Mouse (Mus musculus) ES-Bruce4 (cell line): ENCODE measurements around the gene Lta.

ENCODE experiments used
- CTCF ChIP-seq: IDR thresholded peaks from one replicate; pipeline ENCODE4 v1.8.1; 2011; ENCODE audit warnings: low read depth, low read length
- EP300 ChIP-seq: IDR thresholded peaks from 2 replicates; pipeline ENCODE4 v1.6.1; 2011; ENCODE audit warnings: low read depth, low read length; ENCODE audit not compliant: insufficient read depth
- POLR2A ChIP-seq: IDR thresholded peaks from one replicate; pipeline ENCODE4 v1.8.1; 2011; ENCODE audit warnings: low read length; ENCODE audit not compliant: insufficient read depth

- TF ChIP-seq POLR2A (no peak), CTCF (no peak), EP300 (no peak)
Observed at GRCm38 (mm10) chr17:35244999-35245398, 39.8 kb upstream of the Lta start.
